ENCODE assay signal across 28 mouse cellular contexts in the genomic region with DNA sequence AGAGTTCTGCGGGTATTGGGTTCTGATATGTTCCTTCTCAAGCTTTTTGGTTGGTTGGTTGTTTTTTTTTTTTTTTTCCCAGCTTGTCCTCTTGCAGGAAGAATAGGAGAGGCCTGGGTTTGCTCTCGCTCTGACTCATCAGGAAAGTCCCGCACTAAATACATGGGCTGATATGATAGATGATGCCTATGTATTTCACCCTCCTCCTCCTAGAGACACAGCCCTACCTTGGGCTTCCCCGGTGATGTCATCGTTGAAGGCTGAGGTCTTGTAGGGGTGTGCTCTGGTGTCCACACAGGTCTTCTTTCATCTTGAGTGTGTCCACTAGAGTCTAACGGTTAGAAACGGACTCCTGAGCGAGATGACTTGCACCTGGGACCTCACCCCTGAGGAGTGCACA. TPM values are rescaled to one million over a fixed set of nuclear protein-coding genes. Genes with fewer than 3 reads are reported as not detected.
DNase-seq lines count a peak whose midpoint lies in the region; ATAC-seq lines count a peak whose summit lies in the region.
"Had no signal": no experiment of that assay in that cellular context is flagged by ENCODE, and none has a peak within 500 bp of the region (broad histone marks: within the 10 kb centered on the region; RNA-seq: fewer than 3 reads in every experiment).

No protein-coding gene starts in this region.

- 0 out of 2 replicates have a peak, but pooled peaks have one; percentile 24 for ATAC-seq in limb, embryonic 15.5 days (ENCODE audit: insufficient number of reproducible peaks, low FRiP score, low TSS enrichment, low read depth)
- ATAC-seq in CD4-positive, CD25-positive, alpha-beta regulatory T cell, adult 4 months: peak; percentile 46
- peak; percentile 31 for ATAC-seq in inflammation-experienced regulatory T-cells, adult 6 months
- no peak for ATAC-seq in frontal cortex, adult (ENCODE audit: low TSS enrichment)
- ATAC-seq: forebrain, embryonic 13.5 days; forebrain, embryonic 16.5 days; intestine, embryonic 16.5 days; Patski had no signal

- no peaks in the 10 kb centered on the region for H3K4me1 ChIP-seq in limb, embryonic 15.5 days
- H3K4me1 ChIP-seq in limb, embryonic 10.5 days: no peaks in the 10 kb centered on the region
- H3K4me1 ChIP-seq: embryonic facial prominence, embryonic 10.5 days; embryonic facial prominence, embryonic 13.5 days; forebrain, embryonic 13.5 days; hindbrain, embryonic 12.5 days; hindbrain, embryonic 15.5 days had no signal

- H3K27me3 ChIP-seq in limb, embryonic 15.5 days: no peaks in the 10 kb centered on the region
- no peaks in the 10 kb centered on the region for H3K27me3 ChIP-seq in limb, embryonic 10.5 days (ENCODE audit: low read depth, poor library complexity, severe bottlenecking)
- H3K27me3 ChIP-seq: embryonic facial prominence, embryonic 13.5 days; forebrain, embryonic 13.5 days; hindbrain, embryonic 12.5 days; hindbrain, embryonic 15.5 days; Patski had no signal

- H3K27ac ChIP-seq in limb, embryonic 15.5 days: no peak overlapping the region
- H3K27ac ChIP-seq in limb, embryonic 10.5 days: no peak overlapping the region
- H3K27ac ChIP-seq: embryonic facial prominence, embryonic 10.5 days; embryonic facial prominence, embryonic 13.5 days; forebrain, embryonic 13.5 days; gastrocnemius, adult 2 months; hindbrain, embryonic 12.5 days; hindbrain, embryonic 15.5 days had no signal

- no peaks in the 10 kb centered on the region for H3K9me3 ChIP-seq in limb, embryonic 15.5 days
- no peaks in the 10 kb centered on the region for H3K9me3 ChIP-seq in limb, embryonic 10.5 days (replicated peaks)
- H3K9me3 ChIP-seq: embryonic facial prominence, embryonic 10.5 days; embryonic facial prominence, embryonic 13.5 days; forebrain, embryonic 13.5 days; hindbrain, embryonic 12.5 days; hindbrain, embryonic 15.5 days had no signal

- no peak overlapping the region for H3K4me2 ChIP-seq in limb, embryonic 15.5 days
- H3K4me2 ChIP-seq: embryonic facial prominence, embryonic 13.5 days; forebrain, embryonic 13.5 days; heart, embryonic 11.5 days; hindbrain, embryonic 12.5 days; hindbrain, embryonic 15.5 days had no signal

- WGBS in limb, embryonic 15.5 days: 94% methylated on average over 8 of the region's 8 CpGs
- 93% methylated on average over 8 of the region's 8 CpGs for WGBS in limb, embryonic 10.5 days

- no peak for DNase-seq in limb, embryonic 10.5 days (ENCODE audit: low spot score)
- peak; percentile 32 for DNase-seq in 416B (ENCODE audit: low read depth)
- DNase-seq in right cerebral cortex, postnatal 10 days (ENCODE audit: low spot score in 2 of 2): no peak
- DNase-seq: adrenal gland, adult 8-10 months; B cell, adult 2 months; cerebellum, adult 11 months; cerebellum, adult 8-10 months; cerebellum, postnatal 10 days; cerebellum, postnatal 36 days; embryo, embryonic 11 days; gastrocnemius, adult 2 months; gastrocnemius, postnatal 14 days; heart, adult 11 months; kidney, adult 18-20 months had no signal

- no peak overlapping the region for H3K9ac ChIP-seq in limb, embryonic 15.5 days
- H3K9ac ChIP-seq: embryonic facial prominence, embryonic 13.5 days; forebrain, embryonic 13.5 days; hindbrain, embryonic 15.5 days had no signal

- no peak overlapping the region for H3K4me3 ChIP-seq in limb, embryonic 15.5 days
- no peak overlapping the region for H3K4me3 ChIP-seq in limb, embryonic 10.5 days
- H3K4me3 ChIP-seq: embryonic facial prominence, embryonic 10.5 days; embryonic facial prominence, embryonic 13.5 days; erythroblast, embryonic 14.5 days; forebrain, embryonic 13.5 days; gastrocnemius, adult 2 months; hindbrain, embryonic 12.5 days; hindbrain, embryonic 15.5 days had no signal

- peaks cover 82% of the 10 kb centered on the region for H3K36me3 ChIP-seq in limb, embryonic 15.5 days
- H3K36me3 ChIP-seq in limb, embryonic 10.5 days: peaks cover 95% of the 10 kb centered on the region

RNA-seq across cellular contexts. Expression of a gene that starts 26.7 kb away (rescaled TPM):
- 64.4 and 68.1 TPM in 2 replicates for polyA plus RNA-seq in limb, embryonic 15.5 days (2015; fragmentation: Nextera tagmentation; extraction: Ambion mirVana)
- 117 and 141 TPM in 2 replicates for polyA plus RNA-seq in limb, embryonic 10.5 days (2016; fragmentation: Nextera tagmentation; extraction: Ambion mirVana)
- polyA plus RNA-seq in CD4-positive, CD25-positive, alpha-beta regulatory T cell, adult 4 months (2017; shearing (Covaris generic)): 10 to 100 TPM; 30.9 to 35.6 TPM
- 10 to 100 TPM; 39.3 to 44.2 (median 39.8) TPM for polyA plus RNA-seq in inflammation-experienced regulatory T-cells, adult 6 months (2017; shearing (Covaris generic))
- polyA plus RNA-seq: erythroblast, embryonic 14.5 days had no signal
